Mouse (Mus musculus) ES-E14 (cell line): ENCODE measurements around the gene Fntb. TPM values are rescaled to one million over a fixed set of nuclear protein-coding genes. Genes with fewer than 3 reads are reported as not detected.

ENCODE experiments used
- DNase-seq: peaks from one replicate; pipeline ENCODE4 v3.0.0-alpha.2; 2013; ENCODE audit warnings: low read depth, low spot score
- H3K27ac ChIP-seq: 2 replicates; pipeline ENCODE4 v1.5.1; 2012; ENCODE audit warnings: low read depth, mild to moderate bottlenecking, low read length, moderate library complexity, mixed read lengths; ENCODE audit not compliant: poor library complexity, insufficient read depth, severe bottlenecking
- H3K36me3 ChIP-seq: 2 replicates; pipeline ENCODE4 v1.6.1; 2012; ENCODE audit warnings: mild to moderate bottlenecking, low read length, moderate library complexity, mixed read lengths; ENCODE audit not compliant: control insufficient read depth, poor library complexity, insufficient read depth, severe bottlenecking
- H3K4me1 ChIP-seq, 2 experiments: fragments of 150-350 bp in 1 of 2; sonication (generic) in 1 of 2; 2 replicates each; pipeline ENCODE4 v1.6.1; 2012; ENCODE audit warnings: low read length in 2 of 2, mild to moderate bottlenecking in 1 of 2, mixed read lengths in 1 of 2; ENCODE audit not compliant: control insufficient read depth in 2 of 2, insufficient read depth in 2 of 2, poor library complexity in 1 of 2
- H3K4me3 ChIP-seq, 2 experiments: fragments of 150-350 bp in 1 of 2; sonication (generic) in 1 of 2; 2 replicates each; pipeline ENCODE4 v1.5.1; 2012; ENCODE audit warnings: low read length in 2 of 2, low read depth in 1 of 2, mild to moderate bottlenecking in 1 of 2, mixed read lengths in 1 of 2; ENCODE audit not compliant: insufficient read depth in 1 of 2, poor library complexity in 1 of 2, severe bottlenecking in 1 of 2
- H3K9ac ChIP-seq: 2 replicates; pipeline ENCODE4 v1.6.1; 2012; ENCODE audit warnings: low read depth, mild to moderate bottlenecking, low read length, mixed read lengths; ENCODE audit not compliant: poor library complexity, insufficient read depth, severe bottlenecking
- H3K9me3 ChIP-seq: fragments of 150-350 bp; sonication (generic); 2 replicates; pipeline ENCODE4 v1.6.1; 2012; ENCODE audit warnings: low read depth, mild to moderate bottlenecking, low read length; ENCODE audit not compliant: control insufficient read depth, insufficient read depth
- CHD2 ChIP-seq: IDR thresholded peaks from 2 replicates; pipeline ENCODE4 v1.6.1; 2014; ENCODE audit warnings: mild to moderate bottlenecking, low read depth, low read length, inconsistent platforms
- HCFC1 ChIP-seq: IDR thresholded peaks from 2 replicates; pipeline ENCODE4 v1.6.1; 2012; ENCODE audit warnings: low read length, inconsistent platforms, borderline replicate concordance; ENCODE audit not compliant: insufficient read depth
- MAFK ChIP-seq: IDR thresholded peaks from 2 replicates; pipeline ENCODE4 v1.6.1; 2014; ENCODE audit warnings: mild to moderate bottlenecking, low read depth, low read length, inconsistent platforms; ENCODE audit not compliant: insufficient read depth
- ZC3H11A ChIP-seq: IDR thresholded peaks from 2 replicates; pipeline ENCODE4 v1.6.1; 2012; ENCODE audit warnings: low read depth, mild to moderate bottlenecking, inconsistent platforms, low read length, borderline replicate concordance
- ZNF384 ChIP-seq: IDR thresholded peaks from 2 replicates; pipeline ENCODE4 v1.6.1; 2012; ENCODE audit warnings: low read depth, low read length, inconsistent platforms
- in situ Hi-C, 2 experiments: fragments of 600-800 bp; cut with MboI; formaldehyde crosslinking; loops; one replicate each; pipeline ENCODE4 v1.15.1; 2025; ENCODE audit warnings: low sequenced_read_pairs in 2 of 2, inconsistent platforms in 1 of 2; ENCODE audit not compliant: unreplicated experiment in 2 of 2
- total RNA-seq: library from RNA; depleted of rRNA; stranded (reverse); fragments of 300-350 nt; gene quantifications from 2 replicates; pipeline ENCODE4 v1.2.3, GENCODE M21; 2012

Gene Fntb
- total RNA-seq, 1 experiment = 24.0 TPM

- no peak for DNase-seq
- no peaks in the 10 kb centered on the region for H3K4me1 ChIP-seq
- H3K9me3 ChIP-seq = peaks cover 5% of the 10 kb centered on the region; the same call in 1 of the 2 replicates
- no peak overlapping the region for H3K9ac ChIP-seq
- peaks cover 4% of the 10 kb centered on the region; the same call in 1 of the 2 replicates for H3K36me3 ChIP-seq
- no peak overlapping the region for H3K4me3 ChIP-seq
- TF ChIP-seq CHD2 (no peak), ZC3H11A (no peak), ZNF384 (no peak), MAFK (no peak)
- no peak overlapping the region for H3K27ac ChIP-seq
- in situ Hi-C loops = no loop called here
These were observed 13.1 kb downstream of the Fntb start for GRCm38 (mm10) chr12:76778305-76779083.

- in situ Hi-C loops = no loop called here
- peaks cover 4% of the 10 kb centered on the region; the same call in 1 of the 2 replicates for H3K36me3 ChIP-seq
These were observed 14.6 kb downstream of the Fntb start for GRCm38 (mm10) chr12:76779951-76780350.

GRCm38 (mm10) chr12:76780639-76781468, 15.5 kb downstream of the Fntb start:
- DNase-seq = no peak
- Histone ChIP-seq H3K9me3 (peaks cover 5% of the 10 kb centered on the region; the same call in 1 of the 2 replicates), H3K9ac (peak overlapping the region; percentile 47; the same call in 1 of the 2 replicates), H3K36me3 (peaks cover 4% of the 10 kb centered on the region; the same call in 1 of the 2 replicates), H3K4me3 (peak overlapping the region in 1 of 2 experiments; percentile 23; a peak in 1 of 4 replicates), H3K27ac (no peak overlapping the region), H3K4me1 (no peaks in the 10 kb centered on the region)
- TF ChIP-seq ZC3H11A (no peak), MAFK (no peak), CHD2 (no peak), HCFC1 (no peak), ZNF384 (no peak)
- in situ Hi-C loops = no loop called here

More at GRCm38 (mm10) chr12:76779951-76780350, 14.6 kb downstream of the Fntb start:
- H3K4me1 ChIP-seq = no peaks in the 10 kb centered on the region
- H3K27ac ChIP-seq = no peak overlapping the region
- no peak for DNase-seq
- no peak for TF ChIP-seq ZNF384
- TF ChIP-seq CHD2 = no peak
- TF ChIP-seq ZC3H11A = no peak
- no peak overlapping the region for H3K4me3 ChIP-seq
- peaks cover 5% of the 10 kb centered on the region; the same call in 1 of the 2 replicates for H3K9me3 ChIP-seq
- H3K9ac ChIP-seq = no peak overlapping the region

- H3K27ac ChIP-seq = no peak overlapping the region
- DNase-seq = no peak
- peaks cover 5% of the 10 kb centered on the region; the same call in 1 of the 2 replicates for H3K9me3 ChIP-seq
- H3K4me1 ChIP-seq = no peaks in the 10 kb centered on the region
- H3K36me3 ChIP-seq = peaks cover 4% of the 10 kb centered on the region; the same call in 1 of the 2 replicates
- in situ Hi-C loops = no loop called here
- H3K4me3 ChIP-seq = no peak overlapping the region
- no peak overlapping the region for H3K9ac ChIP-seq
- no peak for TF ChIP-seq CHD2
- no peak for TF ChIP-seq ZNF384
These were observed 18.7 kb downstream of the Fntb start for GRCm38 (mm10) chr12:76784056-76784619.
